Mouse (Mus musculus) heart, embryonic 13.5 days (tissue): ENCODE measurements around the gene Zmat3. TPM values are rescaled to one million over a fixed set of nuclear protein-coding genes. Genes with fewer than 3 reads are reported as not detected.
A peak's percentile ranks its signal among the peaks of the same experiment; 100 is the strongest.

Experiments
- ATAC-seq: fragments of 200-750 bp; cut with Nextera tagmentation; 2 replicates; pipeline ENCODE4 v1.8.0; 2017; ENCODE audit warnings: moderate TSS enrichment; ENCODE audit not compliant: insufficient number of reproducible peaks, low FRiP score, low TSS enrichment; ENCODE audit errors: extremely low read depth
- H3K27ac ChIP-seq: fragments of 300-500 bp; sonication (generic); replicated peaks from 2 replicates; pipeline ENCODE4 v1.5.1; 2015; ENCODE audit warnings: moderate library complexity, mild to moderate bottlenecking, inconsistent platforms
- H3K27me3 ChIP-seq: fragments of 300-500 bp; sonication (generic); replicated peaks from 2 replicates; pipeline ENCODE4 v1.6.1; 2015; ENCODE audit warnings: mild to moderate bottlenecking, inconsistent platforms
- H3K36me3 ChIP-seq: fragments of 300-500 bp; sonication (generic); 2 replicates; pipeline ENCODE4 v1.6.1; 2015; ENCODE audit warnings: mild to moderate bottlenecking, inconsistent platforms
- H3K4me1 ChIP-seq: fragments of 300-500 bp; sonication (generic); 2 replicates; pipeline ENCODE4 v1.6.1; 2015; ENCODE audit warnings: inconsistent platforms
- H3K4me2 ChIP-seq: fragments of 300-500 bp; sonication (generic); 2 replicates; pipeline ENCODE4 v1.6.1; 2015; ENCODE audit warnings: inconsistent platforms, mild to moderate bottlenecking, moderate library complexity
- H3K4me3 ChIP-seq: fragments of 300-500 bp; sonication (generic); 2 replicates; pipeline ENCODE4 v1.5.1; 2015; ENCODE audit warnings: moderate library complexity, mild to moderate bottlenecking, inconsistent platforms
- H3K9ac ChIP-seq: fragments of 300-500 bp; sonication (generic); 2 replicates; pipeline ENCODE4 v1.6.1; 2015; ENCODE audit warnings: inconsistent platforms, mild to moderate bottlenecking, moderate library complexity
- H3K9me3 ChIP-seq: fragments of 300-500 bp; sonication (generic); 2 replicates; pipeline ENCODE4 v1.6.1; 2016; ENCODE audit warnings: inconsistent platforms
- WGBS: fragments of 180-500 bp; shearing (Covaris S2); methylation state at CpG from one replicate; pipeline ENCODE4 v1.1.7; 2015; ENCODE audit warnings: mixed read lengths; 5-methylcytosine and 5-hydroxymethylcytosine counted together
- polyA plus RNA-seq: library from polyadenylated mRNA; unstranded; fragments of >200 nt; fragmentation: Nextera tagmentation; extraction: Ambion mirVana; gene quantifications from 2 replicates; pipeline ENCODE4 v1.2.1, GENCODE M21; 2015

Gene Zmat3
- polyA plus RNA-seq: 3.3 and 3.9 TPM in 2 replicates

DNA sequence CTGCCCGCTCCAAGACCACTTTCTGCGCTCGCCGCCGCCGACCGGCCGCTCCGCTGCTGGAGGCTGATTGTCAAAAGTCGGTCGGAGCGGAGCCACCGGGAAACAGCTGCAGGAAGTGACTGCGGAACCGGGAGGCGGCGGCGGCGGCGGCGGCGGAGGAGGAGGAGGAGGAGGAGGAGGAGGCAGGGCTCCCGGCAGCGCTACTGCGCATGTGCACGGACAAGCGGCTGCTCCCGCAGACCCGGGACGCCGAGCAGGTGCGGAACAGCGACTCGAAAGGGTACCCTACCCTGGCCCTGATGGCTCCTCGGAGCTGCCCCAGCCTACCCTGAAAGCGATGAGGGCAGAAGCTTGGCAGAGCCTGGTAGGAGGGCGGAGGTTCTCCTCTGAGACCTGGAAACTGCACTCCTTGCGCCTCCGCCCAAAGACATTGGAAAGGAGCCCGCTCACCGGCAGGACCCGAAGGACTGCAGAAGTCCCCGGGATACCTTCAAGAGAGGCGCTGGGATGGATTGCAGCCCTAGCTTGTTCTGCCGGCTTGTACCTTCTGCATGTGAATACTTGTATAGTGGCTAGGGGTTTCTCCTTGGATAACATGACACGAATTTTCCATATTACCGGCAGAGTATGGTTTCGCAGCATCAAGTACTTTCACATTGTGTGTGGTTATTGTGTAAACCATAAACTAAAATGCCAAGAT, at the start of gene Zmat3:
Zmat3 (minus strand) TSS at position 469 of the 700 bp plus-strand sequence.
- WGBS: 4% methylated on average over 36 of the region's 48 CpGs
- H3K36me3 ChIP-seq: no peaks in the 10 kb centered on the region
- H3K4me3 ChIP-seq: peak within 1 kb of the TSS; percentile 70
- peaks cover 24% of the 10 kb centered on the region for H3K4me1 ChIP-seq
- no peak for ATAC-seq
- H3K9me3 ChIP-seq: no peaks in the 10 kb centered on the region
- H3K27ac ChIP-seq: peak within 1 kb of the TSS; percentile 80
- peak within 1 kb of the TSS; percentile 84 for H3K9ac ChIP-seq
- H3K4me2 ChIP-seq: peak within 1 kb of the TSS; percentile 72
- peaks cover 3% of the 10 kb centered on the region; the same call in 1 of the 2 replicates for H3K27me3 ChIP-seq

DNA sequence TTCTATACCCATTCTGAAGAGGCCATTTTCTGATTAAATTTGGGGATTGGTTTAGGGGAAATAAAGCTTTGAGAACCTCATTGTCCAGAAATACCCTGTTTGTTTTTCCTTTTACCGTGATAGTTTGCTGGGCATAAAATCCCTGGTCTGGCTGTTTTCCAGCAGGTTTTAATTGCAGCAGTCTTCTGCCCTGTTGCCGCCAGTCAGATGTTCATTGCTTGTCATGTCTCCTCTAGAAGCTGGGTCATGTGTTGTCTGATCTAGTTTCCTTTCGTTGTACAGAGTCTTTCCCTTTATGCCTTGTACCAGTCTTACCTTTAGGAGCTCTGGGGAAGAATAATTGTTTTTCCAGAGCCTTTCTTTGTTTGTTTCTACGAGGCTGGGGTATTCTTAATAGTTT, 48.6 kb upstream of the Zmat3 start:
- H3K4me2 ChIP-seq: no peak overlapping the region
- H3K9ac ChIP-seq: 0 out of 2 replicates have a peak overlapping the region, but pooled peaks have one; percentile 2
- no peak overlapping the region for H3K4me3 ChIP-seq
- WGBS: 50% methylated on average over 4 of the region's 4 CpGs
- ATAC-seq: no peak
- no peaks in the 10 kb centered on the region for H3K9me3 ChIP-seq
- H3K27me3 ChIP-seq: no peaks in the 10 kb centered on the region
- H3K27ac ChIP-seq: no peak overlapping the region
- H3K36me3 ChIP-seq: no peaks in the 10 kb centered on the region
- H3K4me1 ChIP-seq: peaks cover 81% of the 10 kb centered on the region

DNA sequence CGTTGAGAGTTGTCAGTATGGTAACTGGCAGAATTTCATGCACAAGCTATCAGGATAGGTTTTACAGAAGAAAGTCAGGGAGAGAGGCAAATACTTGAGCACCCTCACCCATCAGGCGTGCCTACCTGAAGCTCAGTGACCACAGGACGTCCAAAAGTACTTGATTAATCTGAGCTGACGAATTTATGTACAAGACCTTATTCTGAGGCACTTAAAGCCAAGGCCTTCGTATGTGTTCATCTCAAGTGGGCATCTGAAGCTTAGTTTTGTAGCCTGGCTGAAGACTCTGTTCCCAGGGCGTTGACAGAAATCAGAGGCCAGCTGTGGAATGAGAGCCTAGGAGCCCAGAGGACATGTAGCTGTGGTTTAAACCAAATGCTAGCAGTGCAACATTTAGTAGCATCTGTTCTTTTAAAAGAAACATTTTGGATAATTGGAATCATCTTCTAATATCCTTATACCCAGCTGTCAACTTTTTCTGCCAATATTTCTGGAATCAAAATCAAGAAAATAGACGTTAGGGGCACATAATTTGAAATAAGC, 46.8 kb upstream of the Zmat3 start:
- ATAC-seq: no peak
- peaks cover 83% of the 10 kb centered on the region for H3K4me1 ChIP-seq
- H3K27me3 ChIP-seq: no peaks in the 10 kb centered on the region
- no peaks in the 10 kb centered on the region for H3K36me3 ChIP-seq
- H3K4me2 ChIP-seq: no peak overlapping the region; the same call in 1 of the 2 replicates
- H3K9me3 ChIP-seq: no peaks in the 10 kb centered on the region
- WGBS: 46% methylated on average over 7 of the region's 7 CpGs
- H3K4me3 ChIP-seq: no peak overlapping the region
- H3K9ac ChIP-seq: 0 out of 2 replicates have a peak overlapping the region, but pooled peaks have one; percentile 33
- peak overlapping the region; percentile 30 for H3K27ac ChIP-seq

DNA sequence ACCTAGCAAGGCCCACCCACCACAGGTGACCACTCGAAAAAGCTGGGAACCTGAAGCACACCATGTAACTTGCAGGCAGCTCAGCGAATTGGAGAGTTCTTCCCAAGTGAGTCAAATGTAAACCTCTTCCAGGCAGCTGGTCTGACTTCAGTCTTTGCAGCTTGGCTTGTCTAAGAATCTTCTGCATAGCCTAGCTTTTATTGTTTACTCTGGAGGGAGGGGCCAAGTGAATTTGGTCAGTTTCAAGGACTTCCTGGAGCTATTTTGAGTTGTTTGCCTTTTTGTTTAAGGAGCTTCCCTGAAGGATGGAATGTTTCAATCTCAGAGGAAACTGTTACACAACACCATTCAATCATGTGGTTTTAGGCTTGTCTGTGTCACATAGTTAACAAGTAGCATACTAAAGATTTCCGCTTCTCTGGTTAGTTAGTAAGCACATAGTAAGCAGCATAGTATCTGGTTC, 43.0 kb upstream of the Zmat3 start:
- 0 out of 2 replicates have a peak overlapping the region, but pooled peaks have one; percentile 15 for H3K27ac ChIP-seq
- no peak for ATAC-seq

DNA sequence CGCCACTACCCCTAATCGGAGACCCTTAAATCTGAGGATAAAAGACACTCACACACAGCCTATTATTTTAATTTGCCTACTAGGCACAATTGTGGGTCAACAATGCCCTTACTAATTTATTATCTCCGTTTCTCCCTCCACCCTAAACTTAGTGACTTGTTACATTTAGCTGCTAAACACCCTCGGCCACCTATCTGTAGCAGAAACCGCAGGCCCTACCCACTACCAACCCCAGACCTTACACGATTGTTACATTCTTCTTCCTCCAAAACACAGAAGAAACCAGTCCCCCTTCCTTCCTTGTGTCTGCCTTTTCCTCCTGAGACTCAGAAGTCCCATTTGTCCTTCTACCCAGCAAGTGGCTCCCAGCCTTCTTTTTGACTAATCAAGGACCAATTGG, 41.0 kb upstream of the Zmat3 start:
- Histone ChIP-seq H3K9me3 (no peaks in the 10 kb centered on the region), H3K36me3 (no peaks in the 10 kb centered on the region), H3K4me2 (no peak overlapping the region), H3K9ac (no peak overlapping the region), H3K27ac (no peak overlapping the region), H3K27me3 (no peaks in the 10 kb centered on the region), H3K4me3 (no peak overlapping the region), H3K4me1 (peaks cover 81% of the 10 kb centered on the region)
- 77% methylated on average over 6 of the region's 6 CpGs for WGBS
- ATAC-seq: no peak

More for the DNA sequence above, 43.0 kb upstream of the Zmat3 start:
- H3K9me3 ChIP-seq: no peaks in the 10 kb centered on the region
- WGBS: 83% methylated on average over 3 of the region's 3 CpGs
- H3K4me2 ChIP-seq: no peak overlapping the region
- no peaks in the 10 kb centered on the region for H3K27me3 ChIP-seq
- peaks cover 86% of the 10 kb centered on the region for H3K4me1 ChIP-seq
- H3K9ac ChIP-seq: no peak overlapping the region
- no peaks in the 10 kb centered on the region for H3K36me3 ChIP-seq
- no peak overlapping the region for H3K4me3 ChIP-seq

DNA sequence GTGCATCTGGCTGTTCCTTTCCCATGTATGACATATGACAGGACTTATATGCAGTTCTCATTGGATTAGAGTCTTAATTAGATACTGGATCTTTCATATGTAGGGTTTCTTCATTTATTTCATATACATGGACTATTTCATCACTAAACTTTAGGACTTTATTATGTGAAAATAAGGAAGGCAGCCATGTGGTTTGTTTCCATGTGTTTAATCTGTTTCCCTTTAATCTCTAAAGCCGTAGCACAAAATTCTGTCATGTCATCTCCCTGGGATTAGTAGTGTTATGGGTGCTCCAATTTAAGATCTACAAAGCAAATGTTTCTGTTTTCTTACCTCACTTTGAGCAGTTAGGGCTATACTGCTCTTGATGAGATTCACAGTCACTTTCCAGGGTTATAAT, 39.9 kb upstream of the Zmat3 start:
- Histone ChIP-seq H3K27ac (no peak overlapping the region), H3K27me3 (no peaks in the 10 kb centered on the region), H3K4me1 (peaks cover 86% of the 10 kb centered on the region), H3K36me3 (no peaks in the 10 kb centered on the region), H3K4me3 (no peak overlapping the region), H3K9ac (no peak overlapping the region), H3K4me2 (no peak overlapping the region), H3K9me3 (no peaks in the 10 kb centered on the region)
- no peak for ATAC-seq
- WGBS: 76% methylated on average over 1 of the region's 1 CpGs

DNA sequence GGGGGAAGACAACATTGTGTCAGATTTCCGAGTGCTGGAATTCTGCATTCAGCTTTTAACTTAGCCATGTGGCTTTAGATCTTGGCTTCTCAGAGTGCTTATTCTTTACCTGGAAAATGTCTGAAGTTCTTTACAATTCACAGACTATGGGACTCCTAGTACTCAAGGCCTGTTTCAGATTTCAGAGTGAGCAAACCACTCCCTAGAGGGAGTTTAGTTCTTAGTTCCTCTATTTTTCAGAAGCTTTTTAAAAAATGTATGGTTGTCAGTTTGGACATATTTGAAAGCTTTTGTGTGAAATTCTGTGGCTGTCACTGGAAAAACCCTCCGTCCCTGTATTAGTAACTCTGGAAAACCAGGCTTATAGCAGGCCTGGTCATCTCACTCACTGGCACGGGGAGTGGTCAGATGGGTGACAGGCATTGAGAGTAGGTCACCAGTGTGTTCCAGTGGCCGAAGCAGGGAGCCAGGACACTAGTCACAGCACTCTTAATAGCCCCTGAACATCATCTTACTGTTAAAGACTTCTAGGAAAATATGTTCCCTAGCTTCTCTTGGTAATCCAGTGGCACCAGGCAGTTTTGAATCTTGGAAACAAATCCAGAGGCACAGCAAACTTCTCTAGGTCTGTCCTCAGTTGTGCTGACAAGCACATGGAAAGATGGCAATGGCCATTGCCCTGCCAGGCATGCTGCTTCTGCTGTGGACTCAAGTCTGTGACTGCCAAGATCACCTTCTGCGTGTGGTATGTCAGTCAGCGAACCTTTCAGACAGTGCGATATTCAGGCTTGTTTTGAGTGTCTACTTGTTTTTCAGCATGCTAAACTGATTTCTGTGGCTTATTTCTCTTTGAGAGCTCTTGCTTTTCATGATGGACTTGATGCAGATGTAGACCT, 37.4 kb upstream of the Zmat3 start:
- peaks cover 91% of the 10 kb centered on the region for H3K4me1 ChIP-seq
- ATAC-seq: no peak

DNA sequence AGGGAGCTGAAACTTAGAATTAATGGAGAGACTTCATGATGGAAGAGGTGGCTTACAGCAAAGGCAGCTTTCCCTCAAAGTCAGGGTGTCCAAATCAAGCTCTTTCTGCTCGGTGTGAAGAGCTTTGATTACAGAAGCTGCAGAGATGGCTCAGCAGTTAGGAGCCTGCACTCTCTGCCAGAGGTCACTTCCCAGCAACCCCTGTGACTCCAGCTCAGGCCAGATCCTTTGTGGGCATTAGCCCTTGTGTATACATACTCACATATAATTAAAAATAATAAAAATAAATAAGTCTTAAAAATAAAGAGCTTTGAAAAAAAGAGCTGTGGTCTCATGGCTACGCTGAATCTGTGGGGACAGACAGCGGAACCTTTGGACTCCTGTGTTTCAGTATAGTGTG, 35.8 kb upstream of the Zmat3 start:
- H3K4me1 ChIP-seq: peaks cover 76% of the 10 kb centered on the region
- 70% methylated on average over 3 of the region's 3 CpGs for WGBS
- H3K36me3 ChIP-seq: no peaks in the 10 kb centered on the region
- no peaks in the 10 kb centered on the region for H3K27me3 ChIP-seq
- H3K9me3 ChIP-seq: no peaks in the 10 kb centered on the region
- H3K27ac ChIP-seq: no peak overlapping the region
- H3K9ac ChIP-seq: peak overlapping the region; percentile 40; the same call in 1 of the 2 replicates
- ATAC-seq: no peak
- H3K4me3 ChIP-seq: no peak overlapping the region
- no peak overlapping the region for H3K4me2 ChIP-seq

More for the DNA sequence above, 37.4 kb upstream of the Zmat3 start:
- Histone ChIP-seq H3K4me2 (no peak overlapping the region; the same call in 1 of the 2 replicates), H3K4me3 (no peak overlapping the region), H3K9me3 (no peaks in the 10 kb centered on the region), H3K36me3 (no peaks in the 10 kb centered on the region), H3K27me3 (no peaks in the 10 kb centered on the region), H3K9ac (peak overlapping the region; percentile 20; the same call in 1 of the 2 replicates), H3K27ac (peak overlapping the region; percentile 21; the same call in 1 of the 2 replicates)
- WGBS: 57% methylated on average over 7 of the region's 7 CpGs

DNA sequence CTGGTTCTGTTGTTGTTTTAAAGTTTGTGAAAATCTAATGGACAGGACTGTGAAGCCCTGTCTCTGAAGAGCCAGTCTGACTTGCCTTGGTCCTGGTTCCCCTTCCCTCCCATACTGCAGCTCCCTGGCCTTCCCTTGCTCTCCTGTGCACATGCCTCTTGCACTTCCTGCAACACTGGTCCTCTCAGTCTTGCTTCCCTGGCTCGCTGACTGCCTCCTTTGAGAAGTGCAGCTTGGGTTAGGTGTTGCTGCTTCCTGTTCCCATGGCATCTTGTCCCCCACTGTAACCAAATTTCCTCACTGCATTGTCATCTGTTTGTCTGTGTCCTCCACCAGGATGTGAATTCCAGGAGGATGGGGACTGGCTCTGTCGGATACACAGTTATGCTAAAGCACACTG, 34.1 kb upstream of the Zmat3 start:
- Histone ChIP-seq H3K9ac (peak overlapping the region; percentile 61), H3K36me3 (no peaks in the 10 kb centered on the region), H3K4me2 (peak overlapping the region; percentile 76), H3K27ac (no peak overlapping the region), H3K9me3 (no peaks in the 10 kb centered on the region), H3K4me3 (no peak overlapping the region), H3K27me3 (no peaks in the 10 kb centered on the region), H3K4me1 (peaks cover 62% of the 10 kb centered on the region)
- 48% methylated on average over 2 of the region's 2 CpGs for WGBS
- ATAC-seq: no peak

DNA sequence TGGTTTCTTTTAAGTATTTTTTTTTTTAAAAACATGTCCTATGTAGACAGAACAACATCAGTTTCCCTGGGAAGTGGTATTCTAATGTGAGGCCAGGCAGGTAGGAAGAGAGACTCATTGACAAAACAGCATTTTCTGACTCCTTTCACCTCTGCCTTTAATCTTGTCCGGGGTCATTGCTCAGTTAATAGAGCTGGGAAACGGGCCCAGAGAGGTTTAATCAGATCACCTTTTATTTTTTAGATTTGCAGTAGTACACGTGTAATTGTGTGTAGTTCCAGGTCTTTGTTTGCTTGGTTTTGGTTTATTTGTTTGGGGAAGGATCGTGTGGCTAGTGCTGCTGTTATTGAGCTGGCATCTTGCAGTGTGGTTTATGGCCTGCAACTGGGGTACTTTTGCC, 33.6 kb upstream of the Zmat3 start:
- Histone ChIP-seq H3K9me3 (no peaks in the 10 kb centered on the region), H3K9ac (peak overlapping the region; percentile 61), H3K4me3 (peak overlapping the region; percentile 78; the same call in 1 of the 2 replicates), H3K4me1 (peaks cover 56% of the 10 kb centered on the region), H3K27me3 (no peaks in the 10 kb centered on the region), H3K27ac (no peak overlapping the region), H3K4me2 (peak overlapping the region; percentile 76), H3K36me3 (no peaks in the 10 kb centered on the region)
- WGBS: 57% methylated on average over 4 of the region's 4 CpGs
- no peak for ATAC-seq

DNA sequence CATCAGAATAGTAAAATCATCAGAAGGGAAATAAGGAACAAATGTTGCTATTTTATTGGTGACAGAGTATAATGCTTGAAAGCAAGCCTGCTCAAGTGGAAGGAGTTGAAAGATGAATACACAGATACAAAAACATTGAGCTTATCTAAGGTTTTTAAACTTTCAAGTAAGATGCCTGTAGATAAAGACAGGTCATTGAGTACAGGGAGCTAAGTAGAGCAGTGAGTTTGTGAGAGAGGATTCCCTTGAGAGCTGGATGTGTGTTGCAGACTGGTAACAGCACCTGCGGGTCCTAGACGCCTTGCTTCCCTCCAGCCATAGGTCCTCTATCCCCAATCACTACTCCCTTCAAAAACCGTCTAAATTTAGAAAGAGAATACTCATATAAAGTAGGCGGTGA, 32.8 kb upstream of the Zmat3 start:
- H3K4me2 ChIP-seq: peak overlapping the region; percentile 76
- H3K9me3 ChIP-seq: no peaks in the 10 kb centered on the region
- H3K4me3 ChIP-seq: peak overlapping the region; percentile 78
- H3K4me1 ChIP-seq: peaks cover 49% of the 10 kb centered on the region
- H3K9ac ChIP-seq: peak overlapping the region; percentile 98
- peak overlapping the region; percentile 53 for H3K27ac ChIP-seq
- no peak for ATAC-seq
- no peaks in the 10 kb centered on the region for H3K36me3 ChIP-seq
- 15% methylated on average over 4 of the region's 4 CpGs for WGBS
- H3K27me3 ChIP-seq: no peaks in the 10 kb centered on the region
